Mouse (Mus musculus) intestine, embryonic 15.5 days (tissue): ENCODE measurements around the gene Rsbn1. TPM values are rescaled to one million over a fixed set of nuclear protein-coding genes. Genes with fewer than 3 reads are reported as not detected.

ENCODE experiments used
- ATAC-seq: fragments of 200-750 bp; cut with Nextera tagmentation; 2 replicates; pipeline ENCODE4 v1.8.0; 2017; ENCODE audit warnings: moderate TSS enrichment, moderate library complexity
- H3K27ac ChIP-seq: fragments of 300-500 bp; sonication (generic); 2 replicates; pipeline ENCODE4 v1.5.1; 2015; ENCODE audit warnings: mild to moderate bottlenecking, inconsistent platforms
- H3K27me3 ChIP-seq: fragments of 300-500 bp; sonication (generic); replicated peaks from 2 replicates; pipeline ENCODE4 v1.6.1; 2015; ENCODE audit warnings: inconsistent platforms
- H3K36me3 ChIP-seq: fragments of 300-500 bp; sonication (generic); 2 replicates; pipeline ENCODE4 v1.6.1; 2015; ENCODE audit warnings: inconsistent platforms
- H3K4me1 ChIP-seq: fragments of 300-500 bp; sonication (generic); replicated peaks from 2 replicates; pipeline ENCODE4 v1.6.1; 2015; ENCODE audit warnings: inconsistent platforms
- H3K4me2 ChIP-seq: fragments of 300-500 bp; sonication (generic); replicated peaks from 2 replicates; pipeline ENCODE4 v1.6.1; 2015; ENCODE audit warnings: mild to moderate bottlenecking, inconsistent platforms
- H3K4me3 ChIP-seq: fragments of 300-500 bp; sonication (generic); replicated peaks from 2 replicates; pipeline ENCODE4 v1.5.1; 2015; ENCODE audit warnings: inconsistent platforms
- H3K9ac ChIP-seq: fragments of 300-500 bp; sonication (generic); 2 replicates; pipeline ENCODE4 v1.6.1; 2015; ENCODE audit warnings: inconsistent platforms
- H3K9me3 ChIP-seq: fragments of 300-500 bp; sonication (generic); 2 replicates; pipeline ENCODE4 v1.6.1; 2016; ENCODE audit warnings: inconsistent platforms
- WGBS: fragments of 180-500 bp; shearing (Covaris S2); methylation state at CpG from one replicate; pipeline ENCODE4 v1.1.7; 2015; 5-methylcytosine and 5-hydroxymethylcytosine counted together
- polyA plus RNA-seq: library from polyadenylated mRNA; unstranded; fragments of >200 nt; fragmentation: Nextera tagmentation; extraction: Ambion mirVana; gene quantifications from 2 replicates; pipeline ENCODE4 v1.2.1, GENCODE M21; 2015

Gene Rsbn1
- polyA plus RNA-seq: 8.3 and 9.7 TPM in 2 replicates

GRCm38 (mm10) chr3:103914010-103914669 is at the start of gene Rsbn1:
Rsbn1 (plus strand) TSS chr3:103914120.
- Histone ChIP-seq H3K4me3 (peak within 1 kb of the TSS; percentile 99), H3K4me1 (peaks cover 8% of the 10 kb centered on the region; the same call in 1 of the 2 replicates), H3K9ac (peak within 1 kb of the TSS; percentile 97), H3K27me3 (no peaks in the 10 kb centered on the region), H3K27ac (peak within 1 kb of the TSS; percentile 93), H3K4me2 (peak within 1 kb of the TSS; percentile 63), H3K36me3 (no peaks in the 10 kb centered on the region), H3K9me3 (no peaks in the 10 kb centered on the region)
- ATAC-seq: peak; percentile 99
- WGBS: under 1% methylated on average over 49 of the region's 55 CpGs

- Histone ChIP-seq H3K4me2 (no peak overlapping the region), H3K9ac (no peak overlapping the region), H3K36me3 (no peaks in the 10 kb centered on the region), H3K4me3 (no peak overlapping the region), H3K4me1 (no peaks in the 10 kb centered on the region), H3K27ac (no peak overlapping the region), H3K9me3 (no peaks in the 10 kb centered on the region), H3K27me3 (no peaks in the 10 kb centered on the region)
- no peak for ATAC-seq
- WGBS: 85% methylated on average over 6 of the region's 6 CpGs
These were observed 49.7 kb upstream of the Rsbn1 start for GRCm38 (mm10) chr3:103864200-103864599.

- Histone ChIP-seq H3K27ac (no peak overlapping the region), H3K4me2 (no peak overlapping the region), H3K4me1 (no peaks in the 10 kb centered on the region), H3K27me3 (no peaks in the 10 kb centered on the region), H3K36me3 (no peaks in the 10 kb centered on the region), H3K4me3 (no peak overlapping the region), H3K9me3 (no peaks in the 10 kb centered on the region), H3K9ac (no peak overlapping the region)
- WGBS: 93% methylated on average over 5 of the region's 5 CpGs
- no peak for ATAC-seq
These were observed 46.4 kb upstream of the Rsbn1 start for GRCm38 (mm10) chr3:103867424-103867971.

- Histone ChIP-seq H3K9ac (no peak overlapping the region), H3K27ac (no peak overlapping the region), H3K4me2 (no peak overlapping the region), H3K9me3 (no peaks in the 10 kb centered on the region), H3K4me3 (no peak overlapping the region), H3K4me1 (no peaks in the 10 kb centered on the region), H3K36me3 (no peaks in the 10 kb centered on the region), H3K27me3 (no peaks in the 10 kb centered on the region)
- 84% methylated on average over 4 of the region's 4 CpGs for WGBS
- no peak for ATAC-seq
These were observed 45.9 kb upstream of the Rsbn1 start for GRCm38 (mm10) chr3:103868008-103868407.

- Histone ChIP-seq H3K4me3 (no peak overlapping the region), H3K4me1 (no peaks in the 10 kb centered on the region), H3K36me3 (no peaks in the 10 kb centered on the region), H3K27me3 (no peaks in the 10 kb centered on the region), H3K9ac (no peak overlapping the region), H3K4me2 (no peak overlapping the region), H3K9me3 (no peaks in the 10 kb centered on the region), H3K27ac (no peak overlapping the region)
- WGBS: 69% methylated on average over 3 of the region's 3 CpGs
- ATAC-seq: no peak
These were observed 41.2 kb upstream of the Rsbn1 start for GRCm38 (mm10) chr3:103872663-103873098.

GRCm38 (mm10) chr3:103874329-103874728 is 39.6 kb upstream of the Rsbn1 start:
- no peaks in the 10 kb centered on the region for H3K9me3 ChIP-seq
- H3K4me1 ChIP-seq: no peaks in the 10 kb centered on the region
- no peak overlapping the region for H3K9ac ChIP-seq
- H3K4me2 ChIP-seq: no peak overlapping the region
- H3K4me3 ChIP-seq: no peak overlapping the region
- H3K27ac ChIP-seq: no peak overlapping the region
- H3K36me3 ChIP-seq: no peaks in the 10 kb centered on the region
- H3K27me3 ChIP-seq: no peaks in the 10 kb centered on the region
- WGBS: 70% methylated on average over 7 of the region's 7 CpGs
- ATAC-seq: no peak

- ATAC-seq: no peak
- H3K4me2 ChIP-seq: no peak overlapping the region
- H3K4me1 ChIP-seq: no peaks in the 10 kb centered on the region
- H3K9ac ChIP-seq: no peak overlapping the region
- no peaks in the 10 kb centered on the region for H3K27me3 ChIP-seq
- no peaks in the 10 kb centered on the region for H3K9me3 ChIP-seq
- WGBS: 67% methylated on average over 11 of the region's 11 CpGs
- H3K36me3 ChIP-seq: no peaks in the 10 kb centered on the region
- no peak overlapping the region for H3K27ac ChIP-seq
- H3K4me3 ChIP-seq: no peak overlapping the region
These were observed 28.0 kb upstream of the Rsbn1 start for GRCm38 (mm10) chr3:103885946-103886345.

- Histone ChIP-seq H3K4me1 (no peaks in the 10 kb centered on the region), H3K36me3 (no peaks in the 10 kb centered on the region), H3K4me2 (no peak overlapping the region), H3K4me3 (no peak overlapping the region), H3K9ac (no peak overlapping the region), H3K27me3 (no peaks in the 10 kb centered on the region), H3K27ac (no peak overlapping the region), H3K9me3 (no peaks in the 10 kb centered on the region)
- no peak for ATAC-seq
- WGBS: 28% methylated on average over 3 of the region's 3 CpGs
These were observed 26.3 kb upstream of the Rsbn1 start for GRCm38 (mm10) chr3:103887581-103887980.

- Histone ChIP-seq H3K27me3 (no peaks in the 10 kb centered on the region), H3K36me3 (no peaks in the 10 kb centered on the region), H3K9me3 (no peaks in the 10 kb centered on the region), H3K4me1 (no peaks in the 10 kb centered on the region), H3K9ac (no peak overlapping the region), H3K4me2 (no peak overlapping the region), H3K27ac (no peak overlapping the region), H3K4me3 (no peak overlapping the region)
- no peak for ATAC-seq
- WGBS: 93% methylated on average over 3 of the region's 3 CpGs
These were observed 20.5 kb upstream of the Rsbn1 start for GRCm38 (mm10) chr3:103893374-103893773.

GRCm38 (mm10) chr3:103904705-103905104 is 9.2 kb upstream of the Rsbn1 start:
- Histone ChIP-seq H3K4me1 (no peaks in the 10 kb centered on the region), H3K9ac (no peak overlapping the region), H3K4me3 (no peak overlapping the region), H3K27ac (no peak overlapping the region), H3K9me3 (no peaks in the 10 kb centered on the region), H3K36me3 (no peaks in the 10 kb centered on the region), H3K27me3 (no peaks in the 10 kb centered on the region), H3K4me2 (no peak overlapping the region)
- 77% methylated on average over 1 of the region's 1 CpGs for WGBS
- no peak for ATAC-seq

- Histone ChIP-seq H3K27ac (no peak overlapping the region), H3K4me2 (no peak overlapping the region), H3K9me3 (no peaks in the 10 kb centered on the region), H3K9ac (no peak overlapping the region), H3K27me3 (no peaks in the 10 kb centered on the region), H3K36me3 (no peaks in the 10 kb centered on the region), H3K4me1 (no peaks in the 10 kb centered on the region), H3K4me3 (no peak overlapping the region)
- WGBS: 82% methylated on average over 5 of the region's 5 CpGs
- no peak for ATAC-seq
These were observed 6.4 kb upstream of the Rsbn1 start for GRCm38 (mm10) chr3:103907335-103908030.

- Histone ChIP-seq H3K4me3 (no peak overlapping the region), H3K36me3 (no peaks in the 10 kb centered on the region), H3K4me1 (no peaks in the 10 kb centered on the region), H3K27ac (no peak overlapping the region), H3K9me3 (no peaks in the 10 kb centered on the region), H3K4me2 (no peak overlapping the region), H3K9ac (no peak overlapping the region), H3K27me3 (no peaks in the 10 kb centered on the region)
- no peak for ATAC-seq
- WGBS: 67% methylated on average over 2 of the region's 2 CpGs
These were observed 5.1 kb upstream of the Rsbn1 start for GRCm38 (mm10) chr3:103908781-103909180.
